8 mouse cellular contexts compared by ENCODE assay signal in genomic region chr2:32362274-32362673, GRCm38 (mm10). TPM values are rescaled to one million over a fixed set of nuclear protein-coding genes. Genes with fewer than 3 reads are reported as not detected.
DNase-seq lines count a peak whose midpoint lies in the region; ATAC-seq and TF ChIP-seq lines count a peak whose summit lies in the region.
"Not testable (repeated sequence)": the region's sequence is repeated elsewhere in the genome, so short reads cannot be mapped to it uniquely, and the experiment has no call there.

No protein-coding gene starts in this region.

- peak overlapping the region; percentile 76 for H3K9ac ChIP-seq in embryonic facial prominence, embryonic 12.5 days
- peak overlapping the region; percentile 75 for H3K9ac ChIP-seq in forebrain, postnatal 0 days
- peak overlapping the region; percentile 79; the same call in 1 of the 2 replicates for H3K9ac ChIP-seq in hindbrain, embryonic 12.5 days
- peak overlapping the region; percentile 75 for H3K9ac ChIP-seq in kidney, embryonic 16.5 days (replicated peaks; ENCODE audit: low read length)
- H3K9ac ChIP-seq in liver, embryonic 13.5 days = peak overlapping the region; percentile 89
- peak overlapping the region; percentile 93 for H3K9ac ChIP-seq in midbrain, embryonic 11.5 days (ENCODE audit: low read length)

- H3K4me3 ChIP-seq in E14TG2a.4 (replicated peaks; ENCODE audit: low read length) = peak overlapping the region; percentile 89
- H3K4me3 ChIP-seq in embryonic facial prominence, embryonic 12.5 days = peak overlapping the region; percentile 88
- peak overlapping the region; percentile 65 for H3K4me3 ChIP-seq in forebrain, postnatal 0 days (ENCODE audit: low read depth, low read length)
- peak overlapping the region; percentile 75 for H3K4me3 ChIP-seq in hindbrain, embryonic 12.5 days
- peak overlapping the region; percentile 65 for H3K4me3 ChIP-seq in kidney, embryonic 16.5 days (ENCODE audit: low read length)
- H3K4me3 ChIP-seq in liver, embryonic 13.5 days (replicated peaks) = peak overlapping the region; percentile 84
- peak overlapping the region; percentile 79 for H3K4me3 ChIP-seq in midbrain, embryonic 11.5 days (ENCODE audit: low read depth, low read length)
- peak overlapping the region; percentile 75 for H3K4me3 ChIP-seq in olfactory bulb, adult 2 months (ENCODE audit: insufficient read depth, low read depth, low read length)

- H3K36me3 ChIP-seq in E14TG2a.4 (ENCODE audit: insufficient read depth, low read length); forebrain, postnatal 0 days (ENCODE audit: insufficient read depth); midbrain, embryonic 11.5 days (ENCODE audit: control insufficient read depth, insufficient read depth, low read length): not testable (repeated sequence)
- H3K36me3 ChIP-seq in embryonic facial prominence, embryonic 12.5 days = peaks cover 11% of the 10 kb centered on the region
- peaks cover 20% of the 10 kb centered on the region for H3K36me3 ChIP-seq in hindbrain, embryonic 12.5 days
- H3K36me3 ChIP-seq in kidney, embryonic 16.5 days (ENCODE audit: insufficient read depth, low read length) = peaks cover 12% of the 10 kb centered on the region
- H3K36me3 ChIP-seq in liver, embryonic 13.5 days = peaks cover 19% of the 10 kb centered on the region

- peaks cover 26% of the 10 kb centered on the region for H3K27me3 ChIP-seq in E14TG2a.4 (ENCODE audit: insufficient read depth, low read length)
- not testable (repeated sequence) for H3K27me3 ChIP-seq in embryonic facial prominence, embryonic 12.5 days; forebrain, postnatal 0 days (ENCODE audit: insufficient read depth, low read length); kidney, embryonic 16.5 days (ENCODE audit: insufficient read depth, low read length); liver, embryonic 13.5 days; midbrain, embryonic 11.5 days (ENCODE audit: control insufficient read depth, insufficient read depth, low read length)
- peaks cover 11% of the 10 kb centered on the region for H3K27me3 ChIP-seq in hindbrain, embryonic 12.5 days

- not testable (repeated sequence) for TF ChIP-seq POLR2A in olfactory bulb, adult 2 months (IDR thresholded peaks at IDR 0.05; ENCODE audit: insufficient read depth, low read depth, low read length)

- H3K4me1 ChIP-seq in E14TG2a.4 (replicated peaks; ENCODE audit: low read depth, low read length) = peaks cover 45% of the 10 kb centered on the region
- H3K4me1 ChIP-seq in embryonic facial prominence, embryonic 12.5 days = not testable (repeated sequence)
- H3K4me1 ChIP-seq in forebrain, postnatal 0 days (ENCODE audit: insufficient read depth) = peaks cover 23% of the 10 kb centered on the region
- peaks cover 27% of the 10 kb centered on the region for H3K4me1 ChIP-seq in hindbrain, embryonic 12.5 days
- peaks cover 19% of the 10 kb centered on the region for H3K4me1 ChIP-seq in kidney, embryonic 16.5 days (ENCODE audit: insufficient read depth, low read length)
- H3K4me1 ChIP-seq in liver, embryonic 13.5 days (replicated peaks) = peaks cover 38% of the 10 kb centered on the region
- peaks cover 13% of the 10 kb centered on the region for H3K4me1 ChIP-seq in midbrain, embryonic 11.5 days (ENCODE audit: control insufficient read depth, insufficient read depth, low read length)
- H3K4me1 ChIP-seq in olfactory bulb, adult 2 months (ENCODE audit: control insufficient read depth, insufficient read depth, low read length) = peaks cover 24% of the 10 kb centered on the region

- not testable (repeated sequence) for ATAC-seq in embryonic facial prominence, embryonic 12.5 days (ENCODE audit: insufficient number of reproducible peaks, insufficient read depth, low FRiP score, low TSS enrichment); forebrain, postnatal 0 days; hindbrain, embryonic 12.5 days (ENCODE audit: low FRiP score); kidney, embryonic 16.5 days (ENCODE audit: low FRiP score, low TSS enrichment); liver, embryonic 13.5 days (ENCODE audit: low read depth); midbrain, embryonic 11.5 days (ENCODE audit: low FRiP score)

- WGBS in embryonic facial prominence, embryonic 12.5 days = 40% methylated on average over 5 of the region's 5 CpGs
- 37% methylated on average over 5 of the region's 5 CpGs for WGBS in forebrain, postnatal 0 days
- WGBS in hindbrain, embryonic 12.5 days = 43% methylated on average over 5 of the region's 5 CpGs
- 36% methylated on average over 5 of the region's 5 CpGs for WGBS in kidney, embryonic 16.5 days
- 29% methylated on average over 5 of the region's 5 CpGs for WGBS in liver, embryonic 13.5 days (ENCODE audit: insufficient replicate concordance)
- WGBS in midbrain, embryonic 11.5 days = 45% methylated on average over 5 of the region's 5 CpGs
- 31% methylated on average over 5 of the region's 5 CpGs for WGBS in olfactory bulb, adult 2 months

- not testable (repeated sequence) for DNase-seq in forebrain, postnatal 0 days; liver, embryonic 13.5 days; midbrain, embryonic 11.5 days (ENCODE audit: low spot score, missing footprints)

- H3K27ac ChIP-seq in embryonic facial prominence, embryonic 12.5 days; hindbrain, embryonic 12.5 days; midbrain, embryonic 11.5 days (ENCODE audit: low read depth, low read length): not testable (repeated sequence)
- H3K27ac ChIP-seq in forebrain, postnatal 0 days (ENCODE audit: low read depth, low read length) = 0 out of 2 replicates have a peak overlapping the region, but pooled peaks have one; percentile 77
- H3K27ac ChIP-seq in kidney, embryonic 16.5 days (ENCODE audit: low read length) = peak overlapping the region; percentile 92
- peak overlapping the region; percentile 94 for H3K27ac ChIP-seq in liver, embryonic 13.5 days
- peak overlapping the region; percentile 64; the same call in 1 of the 2 replicates for H3K27ac ChIP-seq in olfactory bulb, adult 2 months (ENCODE audit: insufficient read depth, low read depth, low read length)

- not testable (repeated sequence) for H3K9me3 ChIP-seq in E14TG2a.4 (ENCODE audit: low read length); embryonic facial prominence, embryonic 12.5 days; forebrain, postnatal 0 days (ENCODE audit: low read length); hindbrain, embryonic 12.5 days (replicated peaks); kidney, embryonic 16.5 days (ENCODE audit: low read length); liver, embryonic 13.5 days (replicated peaks); midbrain, embryonic 11.5 days (ENCODE audit: control insufficient read depth, low read length)

- TF ChIP-seq CTCF in E14TG2a.4 (conservative IDR thresholded peaks at IDR 0.05; ENCODE audit: low read length); forebrain, postnatal 0 days (IDR thresholded peaks at IDR 0.05; ENCODE audit: low read depth); olfactory bulb, adult 2 months (IDR thresholded peaks at IDR 0.05; ENCODE audit: insufficient read depth, low read depth, low read length): not testable (repeated sequence)

- peak overlapping the region; percentile 86 for H3K4me2 ChIP-seq in embryonic facial prominence, embryonic 12.5 days (replicated peaks)
- H3K4me2 ChIP-seq in forebrain, postnatal 0 days (ENCODE audit: low read depth) = peak overlapping the region; percentile 70
- H3K4me2 ChIP-seq in hindbrain, embryonic 12.5 days (replicated peaks) = peak overlapping the region; percentile 94
- H3K4me2 ChIP-seq in kidney, embryonic 16.5 days (replicated peaks; ENCODE audit: low read depth, low read length) = peak overlapping the region; percentile 78
- H3K4me2 ChIP-seq in liver, embryonic 13.5 days = peak overlapping the region; percentile 93
- peak overlapping the region; percentile 90 for H3K4me2 ChIP-seq in midbrain, embryonic 11.5 days

RNA-seq across cellular contexts. Expression of gene Dnm1, which starts 9.1 kb away (rescaled TPM):
- 45.0 and 47.8 TPM in 2 replicates for polyA plus RNA-seq in embryonic facial prominence, embryonic 12.5 days (2016; fragmentation: Nextera tagmentation; extraction: Ambion mirVana)
- 76.2 and 106 TPM in 2 replicates for total RNA-seq in forebrain, postnatal 0 days (2014; rRNA removed)
- polyA plus RNA-seq in forebrain, postnatal 0 days (2015; fragmentation: Nextera tagmentation; extraction: Ambion mirVana) = 47.9 and 71.6 TPM in 2 replicates
- 44.4 and 47.5 TPM in 2 replicates for polyA plus RNA-seq in hindbrain, embryonic 12.5 days (2016; fragmentation: Nextera tagmentation; extraction: Ambion mirVana)
- 5.4 TPM in 2 replicates for polyA plus RNA-seq in kidney, embryonic 16.5 days (2015; fragmentation: Nextera tagmentation; extraction: Ambion mirVana)
- polyA plus RNA-seq in liver, embryonic 13.5 days (2015; fragmentation: Nextera tagmentation; extraction: Ambion mirVana) = 0.65 and 0.81 TPM in 2 replicates
- polyA plus RNA-seq in midbrain, embryonic 11.5 days (2014; fragmentation: Nextera tagmentation; extraction: Ambion mirVana) = 12.9 and 13.8 TPM in 2 replicates
- 153 TPM in 1 of 2 replicates, not detected in the other for polyA plus RNA-seq in olfactory bulb, adult 2 months (2012; ENCODE audit: insufficient read depth, insufficient read length, low replicate concordance, missing spikeins)

RNA-seq across cellular contexts. Expression of gene Ciz1, which starts 10.1 kb away (rescaled TPM):
- 50.6 and 57.8 TPM in 2 replicates for polyA plus RNA-seq in embryonic facial prominence, embryonic 12.5 days (2016; fragmentation: Nextera tagmentation; extraction: Ambion mirVana)
- total RNA-seq in forebrain, postnatal 0 days (2014; rRNA removed) = 62.6 and 78.2 TPM in 2 replicates
- 51.5 and 52.9 TPM in 2 replicates for polyA plus RNA-seq in forebrain, postnatal 0 days (2015; fragmentation: Nextera tagmentation; extraction: Ambion mirVana)
- 59.1 and 66.3 TPM in 2 replicates for polyA plus RNA-seq in hindbrain, embryonic 12.5 days (2016; fragmentation: Nextera tagmentation; extraction: Ambion mirVana)
- polyA plus RNA-seq in kidney, embryonic 16.5 days (2015; fragmentation: Nextera tagmentation; extraction: Ambion mirVana) = 54.9 and 66.7 TPM in 2 replicates
- 14.8 and 21.1 TPM in 2 replicates for polyA plus RNA-seq in liver, embryonic 13.5 days (2015; fragmentation: Nextera tagmentation; extraction: Ambion mirVana)
- 43.1 and 46.9 TPM in 2 replicates for polyA plus RNA-seq in midbrain, embryonic 11.5 days (2014; fragmentation: Nextera tagmentation; extraction: Ambion mirVana)
- not detected in 2 replicates for polyA plus RNA-seq in olfactory bulb, adult 2 months (2012; ENCODE audit: insufficient read depth, insufficient read length, low replicate concordance, missing spikeins)

RNA-seq across cellular contexts. Expression of gene 1110008P14Rik, which starts 19.5 kb away (rescaled TPM):
- 53.9 and 54.6 TPM in 2 replicates for polyA plus RNA-seq in embryonic facial prominence, embryonic 12.5 days (2016; fragmentation: Nextera tagmentation; extraction: Ambion mirVana)
- 197 and 210 TPM in 2 replicates for total RNA-seq in forebrain, postnatal 0 days (2014; rRNA removed)
- polyA plus RNA-seq in forebrain, postnatal 0 days (2015; fragmentation: Nextera tagmentation; extraction: Ambion mirVana) = 160 and 186 TPM in 2 replicates
- polyA plus RNA-seq in hindbrain, embryonic 12.5 days (2016; fragmentation: Nextera tagmentation; extraction: Ambion mirVana) = 62.6 and 72.8 TPM in 2 replicates
- polyA plus RNA-seq in kidney, embryonic 16.5 days (2015; fragmentation: Nextera tagmentation; extraction: Ambion mirVana) = 50.1 and 51.6 TPM in 2 replicates
- polyA plus RNA-seq in liver, embryonic 13.5 days (2015; fragmentation: Nextera tagmentation; extraction: Ambion mirVana) = 35.3 and 39.2 TPM in 2 replicates
- 46.4 and 49.4 TPM in 2 replicates for polyA plus RNA-seq in midbrain, embryonic 11.5 days (2014; fragmentation: Nextera tagmentation; extraction: Ambion mirVana)
- not detected in 2 replicates for polyA plus RNA-seq in olfactory bulb, adult 2 months (2012; ENCODE audit: insufficient read depth, insufficient read length, low replicate concordance, missing spikeins)

RNA-seq across cellular contexts. Expression of gene Lcn2, which starts 25.8 kb away (rescaled TPM):
- 1.3 and 1.4 TPM in 2 replicates for polyA plus RNA-seq in embryonic facial prominence, embryonic 12.5 days (2016; fragmentation: Nextera tagmentation; extraction: Ambion mirVana)
- total RNA-seq in forebrain, postnatal 0 days (2014; rRNA removed) = 0.54 and 1.2 TPM in 2 replicates
- 0.63 and 1.0 TPM in 2 replicates for polyA plus RNA-seq in forebrain, postnatal 0 days (2015; fragmentation: Nextera tagmentation; extraction: Ambion mirVana)
- polyA plus RNA-seq in hindbrain, embryonic 12.5 days (2016; fragmentation: Nextera tagmentation; extraction: Ambion mirVana) = 0.95 and 1.2 TPM in 2 replicates
- polyA plus RNA-seq in kidney, embryonic 16.5 days (2015; fragmentation: Nextera tagmentation; extraction: Ambion mirVana) = 9.0 and 12.7 TPM in 2 replicates
- polyA plus RNA-seq in liver, embryonic 13.5 days (2015; fragmentation: Nextera tagmentation; extraction: Ambion mirVana) = 18.0 and 22.8 TPM in 2 replicates
- polyA plus RNA-seq in midbrain, embryonic 11.5 days (2014; fragmentation: Nextera tagmentation; extraction: Ambion mirVana) = 0.30 TPM in 1 of 2 replicates, not detected in the other
- not detected in 2 replicates for polyA plus RNA-seq in olfactory bulb, adult 2 months (2012; ENCODE audit: insufficient read depth, insufficient read length, low replicate concordance, missing spikeins)

RNA-seq across cellular contexts. Expression of gene Ptges2, which starts 33.4 kb away (rescaled TPM):
- polyA plus RNA-seq in embryonic facial prominence, embryonic 12.5 days (2016; fragmentation: Nextera tagmentation; extraction: Ambion mirVana) = 36.1 and 36.9 TPM in 2 replicates
- total RNA-seq in forebrain, postnatal 0 days (2014; rRNA removed) = 32.1 and 37.5 TPM in 2 replicates
- 54.9 and 58.6 TPM in 2 replicates for polyA plus RNA-seq in forebrain, postnatal 0 days (2015; fragmentation: Nextera tagmentation; extraction: Ambion mirVana)
- polyA plus RNA-seq in hindbrain, embryonic 12.5 days (2016; fragmentation: Nextera tagmentation; extraction: Ambion mirVana) = 34.5 and 35.1 TPM in 2 replicates
- polyA plus RNA-seq in kidney, embryonic 16.5 days (2015; fragmentation: Nextera tagmentation; extraction: Ambion mirVana) = 38.3 and 39.5 TPM in 2 replicates
- 14.1 and 15.5 TPM in 2 replicates for polyA plus RNA-seq in liver, embryonic 13.5 days (2015; fragmentation: Nextera tagmentation; extraction: Ambion mirVana)
- polyA plus RNA-seq in midbrain, embryonic 11.5 days (2014; fragmentation: Nextera tagmentation; extraction: Ambion mirVana) = 24.7 and 25.4 TPM in 2 replicates
- not detected in 2 replicates for polyA plus RNA-seq in olfactory bulb, adult 2 months (2012; ENCODE audit: insufficient read depth, insufficient read length, low replicate concordance, missing spikeins)
